Mouse (Mus musculus) urinary bladder, postnatal 4 days (tissue): ENCODE measurements around the gene Nploc4.

ENCODE experiments used
- DNase-seq, 2 experiments: peaks; one replicate each; pipeline ENCODE4 v3.0.0; 2021 to 2022; ENCODE audit warnings: low spot score in 2 of 2

Gene Nploc4

GRCm38 (mm10) chr11:120378611-120379540, 58.6 kb downstream of the Nploc4 start, which contains the start of gene Faap100:
Gene Faap100, minus strand, starts transcription at chr11:120378764.
- DNase-seq = peak; percentile 89 to 90

- peak in 1 of 2 experiments; percentile 63 for DNase-seq
Measured at GRCm38 (mm10) chr11:120378031-120378610, 59.4 kb downstream of the Nploc4 start.

- no peak for DNase-seq
Measured at GRCm38 (mm10) chr11:120377337-120377736, 60.2 kb downstream of the Nploc4 start.

GRCm38 (mm10) chr11:120376302-120377160, 61.0 kb downstream of the Nploc4 start:
- DNase-seq = no peak

- DNase-seq = no peak
Measured at GRCm38 (mm10) chr11:120375324-120375723, 62.2 kb downstream of the Nploc4 start.

- DNase-seq = peak; percentile 36 to 75
Measured at GRCm38 (mm10) chr11:120373820-120374586, 63.5 kb downstream of the Nploc4 start.

GRCm38 (mm10) chr11:120373025-120373424, 64.5 kb downstream of the Nploc4 start:
- peak in 1 of 2 experiments; percentile 17 for DNase-seq

- DNase-seq = peak; percentile 63 to 72
Measured at GRCm38 (mm10) chr11:120369656-120370055, 67.9 kb downstream of the Nploc4 start.

GRCm38 (mm10) chr11:120366443-120367027, 71.0 kb downstream of the Nploc4 start:
- DNase-seq = no peak

- no peak for DNase-seq
Measured at GRCm38 (mm10) chr11:120362891-120363290, 74.6 kb downstream of the Nploc4 start.

GRCm38 (mm10) chr11:120361295-120361694, 76.2 kb downstream of the Nploc4 start, which contains the start of gene Fscn2:
Gene Fscn2, plus strand, starts transcription at chr11:120361534.
- no peak for DNase-seq

- no peak for DNase-seq
Measured at GRCm38 (mm10) chr11:120360755-120361154, 76.8 kb downstream of the Nploc4 start.

- DNase-seq = no peak
Measured at GRCm38 (mm10) chr11:120360062-120360461, 77.4 kb downstream of the Nploc4 start.

- no peak for DNase-seq
Measured at GRCm38 (mm10) chr11:120359391-120359790, 78.1 kb downstream of the Nploc4 start.

GRCm38 (mm10) chr11:120357791-120358401, 79.6 kb downstream of the Nploc4 start:
- peak; percentile 73 for DNase-seq

- DNase-seq = no peak
Measured at GRCm38 (mm10) chr11:120356900-120357299, 80.6 kb downstream of the Nploc4 start.

- DNase-seq = no peak
Measured at GRCm38 (mm10) chr11:120356319-120356840, 81.1 kb downstream of the Nploc4 start.

GRCm38 (mm10) chr11:120355277-120356039, 82.0 kb downstream of the Nploc4 start:
- no peak for DNase-seq
